Mouse (Mus musculus): ENCODE measurements around the gene Tmprss9. TPM values are rescaled to one million over a fixed set of nuclear protein-coding genes. Genes with fewer than 3 reads are reported as not detected.

Tmprss9 gene
- total RNA-seq, 2 experiments from 2014 or later, result 0.18 to 0.19 TPM

- DNase-seq (ENCODE audit: extremely low spot score in 1 of 2, low spot score in 2 of 2), result peak; percentile 71 to 74
These were observed 27.6 kb upstream of the Tmprss9 start, which contains the start of gene Lingo3 for GRCm38 (mm10) chr10:80843931-80844547. Gene Lingo3 (minus strand): TSS chr10:80844039.

GRCm38 (mm10) chr10:80845055-80845693 is 26.5 kb upstream of the Tmprss9 start:
- intact Hi-C loops (cut with DNase I), result no loop called here
- H3K4me3 ChIP-seq, result no peak overlapping the region
- H3K27ac ChIP-seq, result no peak overlapping the region; the same call in 1 of the 2 replicates
- no peak for DNase-seq (ENCODE audit: extremely low spot score in 1 of 2, low spot score in 2 of 2)
- TF ChIP-seq CTCF (IDR thresholded peaks at IDR 0.05), result no peak

More at GRCm38 (mm10) chr10:80843931-80844547, 27.6 kb upstream of the Tmprss9 start, which contains the start of gene Lingo3:
- no peak for TF ChIP-seq CTCF (IDR thresholded peaks at IDR 0.05)
- Histone ChIP-seq H3K27ac (peak within 1 kb of the TSS; percentile 84), H3K4me3 (peak within 1 kb of the TSS; percentile 60)
- intact Hi-C loops (cut with DNase I), result no loop called here

- intact Hi-C loops (cut with DNase I), result no loop called here
- TF ChIP-seq CTCF (IDR thresholded peaks at IDR 0.05), result no peak
- Histone ChIP-seq H3K4me3 (no peak overlapping the region), H3K27ac (no peak overlapping the region)
- peak; percentile 52 to 55 for DNase-seq (ENCODE audit: extremely low spot score in 1 of 2, low spot score in 2 of 2)
These were observed 25.9 kb upstream of the Tmprss9 start for GRCm38 (mm10) chr10:80845732-80846131.

- Histone ChIP-seq H3K4me3 (no peak overlapping the region), H3K27ac (no peak overlapping the region)
- no peak for DNase-seq (ENCODE audit: extremely low spot score in 1 of 2, low spot score in 2 of 2)
- intact Hi-C loops (cut with DNase I), result no loop called here
- no peak for TF ChIP-seq CTCF (IDR thresholded peaks at IDR 0.05)
These were observed 23.1 kb upstream of the Tmprss9 start for GRCm38 (mm10) chr10:80848571-80848970.

- peak within 1 kb of the TSS; percentile 98 for H3K4me3 ChIP-seq
- peak; percentile 97 to 99 for DNase-seq (ENCODE audit: extremely low spot score in 1 of 2, low spot score in 2 of 2)
- intact Hi-C loops (cut with DNase I), result loop anchor here (1.0 kb wide), 1 partner anchor 29 kb away; the partner anchor contains the start of gene Oaz1
- TF ChIP-seq CTCF (IDR thresholded peaks at IDR 0.05), result no peak
- peak within 1 kb of the TSS; percentile 82 for H3K27ac ChIP-seq
These were observed 16.5 kb upstream of the Tmprss9 start, which contains the start of the genes Lsm7 and Sppl2b for GRCm38 (mm10) chr10:80854913-80855748. Gene Lsm7 (minus strand): TSS chr10:80855209. Gene Sppl2b (plus strand): TSS chr10:80855275.

GRCm38 (mm10) chr10:80855749-80856073 is 15.9 kb upstream of the Tmprss9 start:
- TF ChIP-seq CTCF (IDR thresholded peaks at IDR 0.05), result no peak
- peak overlapping the region; percentile 82 for H3K27ac ChIP-seq
- no peak for DNase-seq (ENCODE audit: extremely low spot score in 1 of 2, low spot score in 2 of 2)
- intact Hi-C loops (cut with DNase I), result loop anchor here (1.0 kb wide), 1 partner anchor 29 kb away; the partner anchor contains the start of gene Oaz1
- peak overlapping the region; percentile 98 for H3K4me3 ChIP-seq

GRCm38 (mm10) chr10:80856267-80856666 is 15.4 kb upstream of the Tmprss9 start:
- Histone ChIP-seq H3K27ac (peak overlapping the region; percentile 82; the same call in 1 of the 2 replicates), H3K4me3 (peak overlapping the region; percentile 98)
- TF ChIP-seq CTCF (IDR thresholded peaks at IDR 0.05), result peak; percentile 16; the same call in 1 of the 2 replicates
- DNase-seq (ENCODE audit: extremely low spot score in 1 of 2, low spot score in 2 of 2), result no peak
- intact Hi-C loops (cut with DNase I), result no loop called here

- TF ChIP-seq CTCF (IDR thresholded peaks at IDR 0.05), result no peak
- DNase-seq (ENCODE audit: extremely low spot score in 1 of 2, low spot score in 2 of 2), result no peak
- Histone ChIP-seq H3K27ac (peak overlapping the region; percentile 37; the same call in 1 of the 2 replicates), H3K4me3 (0 out of 2 replicates have a peak overlapping the region, but pooled peaks have one; percentile 6)
- intact Hi-C loops (cut with DNase I), result no loop called here
These were observed 14.7 kb upstream of the Tmprss9 start for GRCm38 (mm10) chr10:80856908-80857307.

GRCm38 (mm10) chr10:80857386-80857785 is 14.3 kb upstream of the Tmprss9 start:
- peak in 1 of 2 experiments; percentile 30 for DNase-seq (ENCODE audit: extremely low spot score in 1 of 2, low spot score in 2 of 2)
- H3K4me3 ChIP-seq, result no peak overlapping the region
- intact Hi-C loops (cut with DNase I), result no loop called here
- no peak for TF ChIP-seq CTCF (IDR thresholded peaks at IDR 0.05)
- H3K27ac ChIP-seq, result peak overlapping the region; percentile 66

- H3K27ac ChIP-seq, result peak overlapping the region; percentile 66
- intact Hi-C loops (cut with DNase I), result no loop called here
- DNase-seq (ENCODE audit: extremely low spot score in 1 of 2, low spot score in 2 of 2), result no peak
- H3K4me3 ChIP-seq, result no peak overlapping the region
- no peak for TF ChIP-seq CTCF (IDR thresholded peaks at IDR 0.05)
These were observed 13.8 kb upstream of the Tmprss9 start for GRCm38 (mm10) chr10:80857848-80858247.

GRCm38 (mm10) chr10:80858350-80858935 is 13.2 kb upstream of the Tmprss9 start:
- peak overlapping the region; percentile 66 for H3K27ac ChIP-seq
- no peak for DNase-seq (ENCODE audit: extremely low spot score in 1 of 2, low spot score in 2 of 2)

More at GRCm38 (mm10) chr10:80858350-80858935, 13.2 kb upstream of the Tmprss9 start:
- no peak overlapping the region for H3K4me3 ChIP-seq
- intact Hi-C loops (cut with DNase I), result no loop called here
- no peak for TF ChIP-seq CTCF (IDR thresholded peaks at IDR 0.05)
